Mouse (Mus musculus): ENCODE results near the gene Supv3l1.
A peak's percentile ranks its signal among the peaks of the same experiment; 100 is the strongest.

GRCm38 (mm10) chr10:62449364-62450279, at the start of gene Supv3l1, which contains the start of gene 4930507D05Rik:
- TF ChIP-seq CTCF (IDR thresholded peaks at IDR 0.05; ENCODE audit: borderline replicate concordance, insufficient read depth, low read length) (no peak), POLR2A (IDR thresholded peaks at IDR 0.05; ENCODE audit: low read depth, low read length) (peak; percentile 69)
